Mouse (Mus musculus) midbrain, embryonic 12.5 days (tissue): ENCODE measurements around the gene Ampd2. TPM values are rescaled to one million over a fixed set of nuclear protein-coding genes. Genes with fewer than 3 reads are reported as not detected.
A peak's percentile ranks its signal among the peaks of the same experiment; 100 is the strongest.

ENCODE experiments used
- ATAC-seq: fragments of 200-750 bp; cut with Nextera tagmentation; 2 replicates; pipeline ENCODE4 v1.8.0; 2017; ENCODE audit warnings: low read depth, moderate TSS enrichment, moderate library complexity; ENCODE audit not compliant: low FRiP score
- H3K27ac ChIP-seq: fragments of 300-500 bp; sonication (generic); replicated peaks from 2 replicates; pipeline ENCODE4 v1.5.1; 2016; ENCODE audit warnings: mild to moderate bottlenecking
- H3K27me3 ChIP-seq: fragments of 300-500 bp; sonication (generic); 2 replicates; pipeline ENCODE4 v1.6.1; 2016; ENCODE audit warnings: mild to moderate bottlenecking
- H3K36me3 ChIP-seq: fragments of 300-500 bp; sonication (generic); 2 replicates; pipeline ENCODE4 v1.6.1; 2016
- H3K4me1 ChIP-seq: fragments of 300-500 bp; sonication (generic); 2 replicates; pipeline ENCODE4 v1.6.1; 2016
- H3K4me2 ChIP-seq: fragments of 300-500 bp; sonication (generic); replicated peaks from 2 replicates; pipeline ENCODE4 v1.6.1; 2016; ENCODE audit warnings: mild to moderate bottlenecking, moderate library complexity
- H3K4me3 ChIP-seq: fragments of 300-500 bp; sonication (generic); 2 replicates; pipeline ENCODE4 v1.5.1; 2016; ENCODE audit warnings: mild to moderate bottlenecking
- H3K9ac ChIP-seq: fragments of 300-500 bp; sonication (generic); replicated peaks from 2 replicates; pipeline ENCODE4 v1.6.1; 2016; ENCODE audit warnings: mild to moderate bottlenecking, moderate library complexity
- H3K9me3 ChIP-seq: fragments of 300-500 bp; sonication (generic); 2 replicates; pipeline ENCODE4 v1.6.1; 2016; ENCODE audit warnings: mild to moderate bottlenecking
- WGBS: fragments of 180-500 bp; shearing (Covaris S2); methylation state at CpG from one replicate; pipeline ENCODE4 v1.1.7; 2016; 5-methylcytosine and 5-hydroxymethylcytosine counted together
- polyA plus RNA-seq: library from polyadenylated mRNA; unstranded; fragments of >200 nt; fragmentation: Nextera tagmentation; extraction: Ambion mirVana; gene quantifications from 2 replicates; pipeline ENCODE4 v1.2.1, GENCODE M21; 2016

The Ampd2 gene
- polyA plus RNA-seq, 1 experiment from 2014 or later, result 51.5 TPM

GRCm38 (mm10) chr3:108084767-108085270 is 1.6 kb downstream of the Ampd2 start:
- ATAC-seq, result peak; percentile 7
- Histone ChIP-seq H3K9ac (peak overlapping the region; percentile 63), H3K9me3 (no peaks in the 10 kb centered on the region), H3K27ac (peak overlapping the region; percentile 81), H3K36me3 (peaks cover 7% of the 10 kb centered on the region; the same call in 1 of the 2 replicates), H3K4me2 (peak overlapping the region; percentile 99), H3K4me1 (peaks cover 54% of the 10 kb centered on the region), H3K27me3 (no peaks in the 10 kb centered on the region), H3K4me3 (peak overlapping the region; percentile 58)
- 21% methylated on average over 13 of the region's 13 CpGs for WGBS

GRCm38 (mm10) chr3:108083904-108084407 is 2.5 kb downstream of the Ampd2 start:
- H3K27ac ChIP-seq, result no peak overlapping the region
- no peaks in the 10 kb centered on the region for H3K9me3 ChIP-seq
- 77% methylated on average over 4 of the region's 4 CpGs for WGBS
- H3K9ac ChIP-seq, result 0 out of 2 replicates have a peak overlapping the region, but pooled peaks have one; percentile 24
- ATAC-seq, result no peak
- peaks cover 50% of the 10 kb centered on the region for H3K4me1 ChIP-seq
- no peaks in the 10 kb centered on the region for H3K27me3 ChIP-seq
- H3K4me3 ChIP-seq, result 0 out of 2 replicates have a peak overlapping the region, but pooled peaks have one; percentile 58
- peaks cover 15% of the 10 kb centered on the region for H3K36me3 ChIP-seq
- peak overlapping the region; percentile 99 for H3K4me2 ChIP-seq

- Histone ChIP-seq H3K27me3 (no peaks in the 10 kb centered on the region), H3K4me2 (0 out of 2 replicates have a peak overlapping the region, but pooled peaks have one; percentile 99), H3K4me1 (peaks cover 50% of the 10 kb centered on the region), H3K4me3 (no peak overlapping the region), H3K9me3 (no peaks in the 10 kb centered on the region), H3K36me3 (peaks cover 19% of the 10 kb centered on the region), H3K9ac (no peak overlapping the region), H3K27ac (no peak overlapping the region)
- 68% methylated on average over 2 of the region's 2 CpGs for WGBS
- ATAC-seq, result no peak
Observed at GRCm38 (mm10) chr3:108083161-108083560, 3.3 kb downstream of the Ampd2 start.

GRCm38 (mm10) chr3:108082251-108082875 is 4.1 kb downstream of the Ampd2 start:
- peaks cover 50% of the 10 kb centered on the region for H3K4me1 ChIP-seq
- H3K9ac ChIP-seq, result no peak overlapping the region
- ATAC-seq, result no peak
- H3K4me2 ChIP-seq, result peak overlapping the region; percentile 32
- 0 out of 2 replicates have a peak overlapping the region, but pooled peaks have one; percentile 32 for H3K27ac ChIP-seq
- H3K36me3 ChIP-seq, result peaks cover 27% of the 10 kb centered on the region
- H3K27me3 ChIP-seq, result no peaks in the 10 kb centered on the region
- H3K4me3 ChIP-seq, result no peak overlapping the region
- H3K9me3 ChIP-seq, result no peaks in the 10 kb centered on the region
- WGBS, result 55% methylated on average over 1 of the region's 1 CpGs

- Histone ChIP-seq H3K4me1 (peaks cover 48% of the 10 kb centered on the region), H3K9me3 (no peaks in the 10 kb centered on the region), H3K9ac (no peak overlapping the region), H3K27ac (0 out of 2 replicates have a peak overlapping the region, but pooled peaks have one; percentile 32), H3K4me3 (no peak overlapping the region), H3K4me2 (peak overlapping the region; percentile 32), H3K36me3 (peaks cover 33% of the 10 kb centered on the region), H3K27me3 (no peaks in the 10 kb centered on the region)
- ATAC-seq, result no peak
- 41% methylated on average over 4 of the region's 4 CpGs for WGBS
Observed at GRCm38 (mm10) chr3:108081681-108082080, 4.8 kb downstream of the Ampd2 start.

- no peak overlapping the region for H3K4me2 ChIP-seq
- 93% methylated on average over 9 of the region's 9 CpGs for WGBS
- H3K9me3 ChIP-seq, result no peaks in the 10 kb centered on the region
- H3K4me3 ChIP-seq, result no peak overlapping the region
- peaks cover 64% of the 10 kb centered on the region for H3K36me3 ChIP-seq
- ATAC-seq, result no peak
- H3K27me3 ChIP-seq, result no peaks in the 10 kb centered on the region
- no peak overlapping the region for H3K9ac ChIP-seq
- peaks cover 12% of the 10 kb centered on the region; the same call in 1 of the 2 replicates for H3K4me1 ChIP-seq
- no peak overlapping the region for H3K27ac ChIP-seq
Observed at GRCm38 (mm10) chr3:108076836-108077235, 9.6 kb downstream of the Ampd2 start.

- Histone ChIP-seq H3K9me3 (no peaks in the 10 kb centered on the region), H3K4me2 (no peak overlapping the region), H3K27me3 (no peaks in the 10 kb centered on the region), H3K4me1 (0 out of 2 replicates have a peak, but pooled peaks cover 8% of the 10 kb centered on the region), H3K9ac (no peak overlapping the region), H3K4me3 (no peak overlapping the region), H3K36me3 (peaks cover 45% of the 10 kb centered on the region), H3K27ac (peak overlapping the region; percentile 25; the same call in 1 of the 2 replicates)
- 78% methylated on average over 10 of the region's 10 CpGs for WGBS
- peak; percentile 36; the same call in 1 of the 2 replicates for ATAC-seq
Observed at GRCm38 (mm10) chr3:108072983-108073569, 13.4 kb downstream of the Ampd2 start.

- 67% methylated on average over 10 of the region's 10 CpGs for WGBS
- no peak for ATAC-seq
Observed at GRCm38 (mm10) chr3:108070295-108071293, 15.9 kb downstream of the Ampd2 start.

GRCm38 (mm10) chr3:108069231-108069870 is 17.1 kb downstream of the Ampd2 start:
- WGBS, result 74% methylated on average over 13 of the region's 13 CpGs
- ATAC-seq, result no peak
- H3K4me3 ChIP-seq, result no peak overlapping the region

More at GRCm38 (mm10) chr3:108070295-108071293, 15.9 kb downstream of the Ampd2 start:
- Histone ChIP-seq H3K9ac (no peak overlapping the region), H3K27ac (no peak overlapping the region), H3K4me1 (0 out of 2 replicates have a peak, but pooled peaks cover 8% of the 10 kb centered on the region), H3K4me2 (no peak overlapping the region), H3K4me3 (no peak overlapping the region), H3K36me3 (peaks cover 20% of the 10 kb centered on the region), H3K27me3 (no peaks in the 10 kb centered on the region), H3K9me3 (no peaks in the 10 kb centered on the region)

GRCm38 (mm10) chr3:108068826-108069225 is 17.6 kb downstream of the Ampd2 start:
- peaks cover 3% of the 10 kb centered on the region; the same call in 1 of the 2 replicates for H3K36me3 ChIP-seq
- WGBS, result 38% methylated on average over 1 of the region's 1 CpGs

More at GRCm38 (mm10) chr3:108069231-108069870, 17.1 kb downstream of the Ampd2 start:
- no peak overlapping the region for H3K27ac ChIP-seq
- peaks cover 8% of the 10 kb centered on the region for H3K36me3 ChIP-seq
- no peak overlapping the region for H3K4me2 ChIP-seq
- no peak overlapping the region for H3K9ac ChIP-seq
- H3K4me1 ChIP-seq, result 0 out of 2 replicates have a peak, but pooled peaks cover 8% of the 10 kb centered on the region
- H3K27me3 ChIP-seq, result no peaks in the 10 kb centered on the region
- no peaks in the 10 kb centered on the region for H3K9me3 ChIP-seq

More at GRCm38 (mm10) chr3:108068826-108069225, 17.6 kb downstream of the Ampd2 start:
- H3K27ac ChIP-seq, result no peak overlapping the region
- no peak overlapping the region for H3K9ac ChIP-seq
- H3K27me3 ChIP-seq, result no peaks in the 10 kb centered on the region
- H3K9me3 ChIP-seq, result no peaks in the 10 kb centered on the region
- H3K4me3 ChIP-seq, result no peak overlapping the region
- H3K4me2 ChIP-seq, result no peak overlapping the region
- H3K4me1 ChIP-seq, result 0 out of 2 replicates have a peak, but pooled peaks cover 8% of the 10 kb centered on the region
- no peak for ATAC-seq
